Mouse (Mus musculus) cerebellum, adult 2 months (tissue): ENCODE measurements at regions not wholly inside any gene's neighbourhood (a gene's known extent, or its start where the extent isn't known, plus 50 kb on each side); places are given as distances from the start of the nearest gene placed in this dataset.

Experiments
- CTCF ChIP-seq: fragments of 200-500 bp; IDR thresholded peaks from 2 replicates; pipeline ENCODE4 v1.5.1; 2011; ENCODE audit warnings: low read depth, mild to moderate bottlenecking, control low read depth, low read length, moderate library complexity, borderline replicate concordance; ENCODE audit not compliant: insufficient read depth
- POLR2A ChIP-seq: fragments of 200-500 bp; IDR thresholded peaks from 2 replicates; pipeline ENCODE4 v1.6.1; 2011; ENCODE audit warnings: low read length, control low read depth, borderline replicate concordance; ENCODE audit not compliant: insufficient read depth

GRCm38 (mm10) chr9:47429691-47430090 lies 100.3 kb upstream of the Cadm1 start:
- TF ChIP-seq CTCF, result no peak
- no peak for TF ChIP-seq POLR2A
